Mouse (Mus musculus) left cerebral cortex, adult 11 months (tissue): Measurements from ENCODE around the gene Fdxr.

Source experiments
- DNase-seq: peaks from one replicate; pipeline ENCODE4 v3.0.0; 2022; ENCODE audit warnings: low spot score

Gene Fdxr

GRCm38 (mm10) chr11:115236570-115236969 lies 40.3 kb downstream of the Fdxr start:
- DNase-seq, result no peak

GRCm38 (mm10) chr11:115234320-115235044 lies 42.4 kb downstream of the Fdxr start:
- no peak for DNase-seq

- DNase-seq, result peak; percentile 37
Observed at GRCm38 (mm10) chr11:115233526-115234290, 43.1 kb downstream of the Fdxr start.

GRCm38 (mm10) chr11:115232889-115233288 lies 44.0 kb downstream of the Fdxr start:
- DNase-seq, result no peak

- no peak for DNase-seq
Observed at GRCm38 (mm10) chr11:115231924-115232323, 44.9 kb downstream of the Fdxr start.

GRCm38 (mm10) chr11:115231168-115231915 lies 45.5 kb downstream of the Fdxr start:
- DNase-seq, result no peak

GRCm38 (mm10) chr11:115229021-115229930 lies 47.6 kb downstream of the Fdxr start:
- DNase-seq, result no peak

- no peak for DNase-seq
Observed at GRCm38 (mm10) chr11:115228430-115228829, 48.4 kb downstream of the Fdxr start.

- DNase-seq, result no peak
Observed at GRCm38 (mm10) chr11:115227640-115228039, 49.2 kb downstream of the Fdxr start.

GRCm38 (mm10) chr11:115226811-115227491 lies 49.9 kb downstream of the Fdxr start:
- no peak for DNase-seq

GRCm38 (mm10) chr11:115225301-115225700 lies 51.5 kb downstream of the Fdxr start:
- DNase-seq, result no peak

GRCm38 (mm10) chr11:115224889-115225288 lies 52.0 kb downstream of the Fdxr start:
- DNase-seq, result no peak

GRCm38 (mm10) chr11:115223877-115224276 lies 53.0 kb downstream of the Fdxr start:
- no peak for DNase-seq

GRCm38 (mm10) chr11:115223451-115223850 lies 53.4 kb downstream of the Fdxr start:
- DNase-seq, result no peak

GRCm38 (mm10) chr11:115222570-115222969 lies 54.3 kb downstream of the Fdxr start:
- no peak for DNase-seq

- DNase-seq, result no peak
Observed at GRCm38 (mm10) chr11:115222077-115222476, 54.8 kb downstream of the Fdxr start.

GRCm38 (mm10) chr11:115219685-115220084 lies 57.2 kb downstream of the Fdxr start:
- DNase-seq, result no peak

- DNase-seq, result no peak
Observed at GRCm38 (mm10) chr11:115219263-115219662, 57.6 kb downstream of the Fdxr start.
